Mouse (Mus musculus) kidney, adult 2 months (tissue): ENCODE measurements at regions not wholly inside any gene's neighbourhood (a gene's known extent, or its start where the extent isn't known, plus 50 kb on each side); places are given as distances from the start of the nearest gene placed in this dataset.

Experiments used
- DNase-seq: peaks from one replicate; pipeline ENCODE4 v3.0.0; 2021
- H3K27ac ChIP-seq: fragments of 200-500 bp; 2 replicates; pipeline ENCODE4 v1.5.1; 2012; ENCODE audit warnings: low read depth, low read length, control low read depth, inconsistent platforms; ENCODE audit not compliant: insufficient read depth
- H3K27me3 ChIP-seq: fragments of 200-500 bp; replicated peaks from 2 replicates; pipeline ENCODE4 v1.6.1; 2012; ENCODE audit warnings: mild to moderate bottlenecking, moderate library complexity, low read length, inconsistent platforms; ENCODE audit not compliant: control insufficient read depth, insufficient read depth
- H3K36me3 ChIP-seq: fragments of 200-500 bp; 2 replicates; pipeline ENCODE4 v1.6.1; 2012; ENCODE audit warnings: mild to moderate bottlenecking, moderate library complexity, low read length, inconsistent platforms; ENCODE audit not compliant: control insufficient read depth, insufficient read depth
- H3K4me1 ChIP-seq: fragments of 200-500 bp; 2 replicates; pipeline ENCODE4 v1.6.1; 2011; ENCODE audit warnings: low read length; ENCODE audit not compliant: control insufficient read depth, insufficient read depth
- H3K4me3 ChIP-seq: fragments of 200-500 bp; 2 replicates; pipeline ENCODE4 v1.5.1; 2011; ENCODE audit warnings: mild to moderate bottlenecking, low read depth, low read length, control low read depth; ENCODE audit not compliant: insufficient read depth
- CTCF ChIP-seq: fragments of 200-500 bp; conservative IDR thresholded peaks from 2 replicates; pipeline ENCODE4 v1.5.1; 2011; ENCODE audit warnings: low read depth, mild to moderate bottlenecking, control low read depth, low read length, moderate library complexity, mixed read lengths; ENCODE audit not compliant: insufficient read depth, insufficient read length
- POLR2A ChIP-seq: fragments of 200-500 bp; IDR thresholded peaks from one replicate; pipeline ENCODE4 v1.6.1; 2011; ENCODE audit warnings: low read depth, low read length, control low read depth
- WGBS: fragments of 180-500 bp; shearing (Covaris S2); methylation state at CpG from one replicate; pipeline ENCODE4 v1.1.7; 2018; 5-methylcytosine and 5-hydroxymethylcytosine counted together

GRCm38 (mm10) chr15:42069072-42069471 lies 1934.9 kb downstream of the 9330182O14Rik start:
- no peak overlapping the region for H3K4me3 ChIP-seq
- no peaks in the 10 kb centered on the region for H3K36me3 ChIP-seq
- TF ChIP-seq CTCF, result no peak
- TF ChIP-seq POLR2A, result no peak
- no peaks in the 10 kb centered on the region for H3K27me3 ChIP-seq
- no peak for DNase-seq
- no peaks in the 10 kb centered on the region for H3K4me1 ChIP-seq
- WGBS, result 57% methylated on average over 3 of the region's 3 CpGs
- no peak overlapping the region for H3K27ac ChIP-seq

- no peaks in the 10 kb centered on the region for H3K36me3 ChIP-seq
- no peaks in the 10 kb centered on the region for H3K27me3 ChIP-seq
- no peaks in the 10 kb centered on the region for H3K4me1 ChIP-seq
- DNase-seq, result no peak
- no peak overlapping the region for H3K4me3 ChIP-seq
- TF ChIP-seq POLR2A (no peak), CTCF (no peak)
- H3K27ac ChIP-seq, result no peak overlapping the region
Measured at GRCm38 (mm10) chr15:42073486-42073885, 1939.3 kb downstream of the 9330182O14Rik start.

DNA sequence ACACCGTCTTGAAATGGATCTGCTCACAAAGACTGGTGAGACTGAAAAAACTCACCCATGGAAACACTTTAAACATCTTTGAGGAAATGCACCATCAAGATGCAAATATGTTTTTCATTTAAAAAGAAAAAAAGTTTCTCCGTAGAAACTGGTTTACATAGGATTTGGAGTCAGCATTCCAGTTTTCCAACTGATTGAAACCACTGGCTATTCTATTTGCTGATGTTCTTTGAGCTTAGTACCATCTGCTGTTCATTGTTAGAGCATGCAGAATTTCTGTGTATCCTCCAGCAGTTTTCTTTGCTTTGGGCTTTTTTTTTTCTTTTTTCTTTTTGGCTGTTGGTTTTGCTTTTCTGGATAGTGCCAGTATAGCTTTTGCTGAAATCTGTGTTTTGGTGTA lies 1948.3 kb downstream of the 9330182O14Rik start:
- H3K4me3 ChIP-seq, result no peak overlapping the region
- 89% methylated on average over 2 of the region's 2 CpGs for WGBS
- H3K4me1 ChIP-seq, result no peaks in the 10 kb centered on the region
- no peaks in the 10 kb centered on the region for H3K36me3 ChIP-seq
- no peak for TF ChIP-seq CTCF
- no peak for TF ChIP-seq POLR2A
- no peaks in the 10 kb centered on the region for H3K27me3 ChIP-seq
- DNase-seq, result no peak
- H3K27ac ChIP-seq, result no peak overlapping the region

DNA sequence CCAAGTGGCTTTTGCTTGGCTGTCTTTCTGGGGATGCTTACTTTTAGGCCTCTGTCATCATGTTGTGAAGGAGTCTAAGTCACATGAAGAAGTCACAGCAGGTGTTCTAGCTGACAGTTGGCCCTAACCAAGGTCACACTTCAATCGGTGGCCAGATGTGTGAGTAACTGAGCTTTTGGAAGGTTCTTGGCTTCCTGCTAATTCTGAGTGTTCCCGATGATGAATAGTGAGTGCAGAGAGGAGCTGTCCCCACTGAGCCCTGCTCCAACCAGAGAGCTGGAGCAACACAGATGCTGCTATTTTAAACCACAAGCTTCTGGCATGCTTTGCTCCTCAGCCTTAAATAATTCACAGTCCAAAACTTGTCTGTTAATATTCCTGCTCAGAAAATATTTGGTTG lies 1966.6 kb downstream of the 9330182O14Rik start:
- 44% methylated on average over 2 of the region's 2 CpGs for WGBS
- DNase-seq, result no peak
- Histone ChIP-seq H3K4me1 (no peaks in the 10 kb centered on the region), H3K27me3 (no peaks in the 10 kb centered on the region), H3K36me3 (no peaks in the 10 kb centered on the region), H3K4me3 (no peak overlapping the region), H3K27ac (no peak overlapping the region)
- TF ChIP-seq POLR2A (no peak), CTCF (no peak)

DNA sequence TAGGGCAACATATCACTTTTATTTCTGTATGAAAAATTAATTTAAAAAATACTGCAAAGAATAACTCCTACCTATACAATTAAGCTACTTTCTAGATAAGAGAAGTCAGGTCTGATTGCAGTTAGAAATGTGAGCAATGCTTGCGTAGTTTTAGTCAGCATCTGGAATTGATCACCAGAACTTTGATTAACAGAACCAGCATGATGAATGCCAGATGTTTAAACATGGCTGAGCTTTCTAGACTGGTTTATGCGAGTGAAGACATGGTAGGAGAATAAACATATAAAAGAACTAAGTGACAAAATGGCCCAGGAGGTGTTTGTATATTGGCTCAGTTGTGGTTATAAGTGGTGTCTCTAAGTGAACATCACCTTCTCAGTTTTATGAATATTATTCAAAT lies 1970.7 kb downstream of the 9330182O14Rik start:
- Histone ChIP-seq H3K27ac (no peak overlapping the region), H3K27me3 (no peaks in the 10 kb centered on the region)
- WGBS, result 84% methylated on average over 2 of the region's 2 CpGs

DNA sequence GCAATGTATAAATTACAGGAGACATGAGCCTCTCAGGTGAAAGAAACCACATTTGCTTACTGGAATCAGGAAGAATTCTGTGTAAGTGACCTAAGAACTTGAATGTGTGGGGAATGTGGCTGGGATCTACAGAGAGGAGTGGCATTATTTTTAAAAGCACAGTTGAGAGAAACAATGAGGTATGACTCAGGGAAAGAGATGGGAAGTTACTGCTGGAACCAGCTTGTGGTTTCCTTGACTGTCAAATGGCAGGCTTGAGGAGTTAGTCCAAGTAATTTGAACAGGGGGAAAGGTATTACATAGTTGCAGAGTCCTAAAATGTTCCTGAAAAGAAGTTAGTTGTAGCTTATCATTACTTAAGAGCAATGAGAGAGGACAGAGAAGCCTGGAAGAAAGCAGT lies 1972.9 kb downstream of the 9330182O14Rik start:
- Histone ChIP-seq H3K36me3 (no peaks in the 10 kb centered on the region), H3K4me3 (no peak overlapping the region), H3K27ac (no peak overlapping the region), H3K27me3 (no peaks in the 10 kb centered on the region), H3K4me1 (no peaks in the 10 kb centered on the region)
- DNase-seq, result no peak
- no peak for TF ChIP-seq POLR2A
- TF ChIP-seq CTCF, result no peak

More for the DNA sequence above, 1970.7 kb downstream of the 9330182O14Rik start:
- no peak for DNase-seq
- TF ChIP-seq CTCF (no peak), POLR2A (no peak)
- H3K4me1 ChIP-seq, result no peaks in the 10 kb centered on the region
- H3K4me3 ChIP-seq, result no peak overlapping the region
- no peaks in the 10 kb centered on the region for H3K36me3 ChIP-seq

GRCm38 (mm10) chr15:42111811-42112210 lies 1977.6 kb downstream of the 9330182O14Rik start:
- no peak for TF ChIP-seq CTCF
- no peak for TF ChIP-seq POLR2A
- H3K27ac ChIP-seq, result no peak overlapping the region
- 71% methylated on average over 5 of the region's 5 CpGs for WGBS

GRCm38 (mm10) chr15:42127471-42127870 lies 1993.3 kb downstream of the 9330182O14Rik start:
- H3K4me3 ChIP-seq, result no peak overlapping the region
- H3K4me1 ChIP-seq, result no peaks in the 10 kb centered on the region
- TF ChIP-seq POLR2A (no peak), CTCF (no peak)
- no peak for DNase-seq
- no peaks in the 10 kb centered on the region for H3K36me3 ChIP-seq
- WGBS, result 77% methylated on average over 1 of the region's 1 CpGs
- no peak overlapping the region for H3K27ac ChIP-seq
- no peaks in the 10 kb centered on the region for H3K27me3 ChIP-seq

More at GRCm38 (mm10) chr15:42111811-42112210, 1977.6 kb downstream of the 9330182O14Rik start:
- Histone ChIP-seq H3K4me3 (no peak overlapping the region), H3K27me3 (no peaks in the 10 kb centered on the region), H3K36me3 (no peaks in the 10 kb centered on the region), H3K4me1 (no peaks in the 10 kb centered on the region)
- DNase-seq, result no peak
